Mouse (Mus musculus): ENCODE data around the gene Acat2.
"Not testable (repeated sequence)": the region's sequence is repeated elsewhere in the genome, so short reads cannot be mapped to it uniquely, and the experiment has no call there.

Acat2 gene

GRCm38 (mm10) chr17:12960331-12960873 is at the start of gene Acat2:
Gene Acat2, minus strand, starts transcription at chr17:12960747.
- peak; percentile 69 for DNase-seq (ENCODE audit: low spot score)

- DNase-seq (ENCODE audit: low spot score): no peak
Observed at GRCm38 (mm10) chr17:13009887-13010286, 49.3 kb upstream of the Acat2 start.

- no peak for DNase-seq (ENCODE audit: low spot score)
Observed at GRCm38 (mm10) chr17:13008528-13008927, 48.0 kb upstream of the Acat2 start.

GRCm38 (mm10) chr17:13007730-13008425 is 47.3 kb upstream of the Acat2 start:
- peak; percentile 96 for DNase-seq (ENCODE audit: low spot score)

GRCm38 (mm10) chr17:13006984-13007383 is 46.4 kb upstream of the Acat2 start:
- no peak for DNase-seq (ENCODE audit: low spot score)

GRCm38 (mm10) chr17:13006546-13006945 is 46.0 kb upstream of the Acat2 start, which contains the start of gene Sod2:
Gene Sod2, plus strand, starts transcription at chr17:13006846.
- DNase-seq (ENCODE audit: low spot score): not testable (repeated sequence)

GRCm38 (mm10) chr17:13004436-13004835 is 43.9 kb upstream of the Acat2 start:
- DNase-seq (ENCODE audit: low spot score): not testable (repeated sequence)

- not testable (repeated sequence) for DNase-seq (ENCODE audit: low spot score)
Observed at GRCm38 (mm10) chr17:13002243-13002642, 41.7 kb upstream of the Acat2 start.

GRCm38 (mm10) chr17:12999069-12999468 is 38.5 kb upstream of the Acat2 start:
- DNase-seq (ENCODE audit: low spot score): no peak

GRCm38 (mm10) chr17:12997890-12998289 is 37.3 kb upstream of the Acat2 start:
- no peak for DNase-seq (ENCODE audit: low spot score)

GRCm38 (mm10) chr17:12996345-12996744 is 35.8 kb upstream of the Acat2 start:
- no peak for DNase-seq (ENCODE audit: low spot score)

GRCm38 (mm10) chr17:12994069-12994468 is 33.5 kb upstream of the Acat2 start, which contains the start of gene Wtap:
Gene Wtap, minus strand, starts transcription at chr17:12994169.
- DNase-seq (ENCODE audit: low spot score): no peak

GRCm38 (mm10) chr17:12992470-12992991 is 32.0 kb upstream of the Acat2 start:
- DNase-seq (ENCODE audit: low spot score): peak; percentile 82

- DNase-seq (ENCODE audit: low spot score): peak; percentile 36
Observed at GRCm38 (mm10) chr17:12991635-12992358, 31.2 kb upstream of the Acat2 start.

- no peak for DNase-seq (ENCODE audit: low spot score)
Observed at GRCm38 (mm10) chr17:12991194-12991634, 30.7 kb upstream of the Acat2 start.

- DNase-seq (ENCODE audit: low spot score): no peak
Observed at GRCm38 (mm10) chr17:12990567-12991145, 30.1 kb upstream of the Acat2 start.

GRCm38 (mm10) chr17:12988096-12988495 is 27.5 kb upstream of the Acat2 start:
- not testable (repeated sequence) for DNase-seq (ENCODE audit: low spot score)

GRCm38 (mm10) chr17:12983988-12984387 is 23.4 kb upstream of the Acat2 start:
- DNase-seq (ENCODE audit: low spot score): no peak

- DNase-seq (ENCODE audit: low spot score): no peak
Observed at GRCm38 (mm10) chr17:12978546-12978945, 18.0 kb upstream of the Acat2 start.

GRCm38 (mm10) chr17:12973851-12974250 is 13.3 kb upstream of the Acat2 start:
- no peak for DNase-seq (ENCODE audit: low spot score)

GRCm38 (mm10) chr17:12967173-12967572 is 6.6 kb upstream of the Acat2 start:
- DNase-seq (ENCODE audit: low spot score): no peak

- no peak for DNase-seq (ENCODE audit: low spot score)
Observed at GRCm38 (mm10) chr17:12963476-12963875, 2.9 kb upstream of the Acat2 start.

Data from urinary bladder, postnatal 10 days (tissue).